Mouse (Mus musculus) inflammation-experienced regulatory T-cells, adult 6 months (primary cell): ENCODE measurements around the gene Gapdhs. TPM values are rescaled to one million over a fixed set of nuclear protein-coding genes. Genes with fewer than 3 reads are reported as not detected.

Experiments used
- polyA plus RNA-seq, 3 experiments: library from polyadenylated mRNA; unstranded; fragments of 100-300 nt; shearing (Covaris generic); gene quantifications; one replicate each; pipeline ENCODE4 v1.2.1; 2017

Gapdhs gene
- polyA plus RNA-seq, 3 experiments from 2014 or later, result 0.39 to 0.46 TPM; not detected in 1

Other genes starting within 250 kb of the Gapdhs start
- gene Arhgap33, start 208.6 kb downstream of the Gapdhs start, polyA plus RNA-seq, result 1 to 10 TPM in 1 of 3 experiments, under 1 TPM in 2; 0.28 to 1.1 (median 0.91) TPM
- 1 to 10 TPM; 2.7 to 3.6 (median 2.8) TPM for gene Hspb6, start 191.5 kb downstream of the Gapdhs start, polyA plus RNA-seq
- 1 to 10 TPM; 2.8 to 4.5 (median 4.0) TPM for gene Proser3, start 191.4 kb downstream of the Gapdhs start, polyA plus RNA-seq
- gene Lin37, start 183.8 kb downstream of the Gapdhs start, polyA plus RNA-seq, result 100 to 1,000 TPM in 2 of 3 experiments, 10 to 100 TPM in 1; 94.5 to 112 (median 109) TPM
- gene U2af1l4, start 180.4 kb downstream of the Gapdhs start, polyA plus RNA-seq, result 10 to 100 TPM; 56.1 to 60.5 (median 60.0) TPM
- gene Gm49396, start 180.3 kb downstream of the Gapdhs start, polyA plus RNA-seq, result 10 to 100 TPM; 45.7 to 85.3 (median 82.8) TPM
- 100 to 1,000 TPM; 271 to 363 (median 299) TPM for gene Psenen, start 180.1 kb downstream of the Gapdhs start, polyA plus RNA-seq
- 100 to 1,000 TPM; 118 to 196 (median 157) TPM for gene Igflr1, start 178.3 kb downstream of the Gapdhs start, polyA plus RNA-seq
- 10 to 100 TPM; 15.7 to 23.0 (median 22.6) TPM for gene Kmt2b, start 155.0 kb downstream of the Gapdhs start, polyA plus RNA-seq
- gene Zbtb32, start 144.8 kb downstream of the Gapdhs start, polyA plus RNA-seq, result 10 to 100 TPM; 11.7 to 28.7 (median 11.9) TPM
- 1 to 10 TPM in 2 of 3 experiments, under 1 TPM in 1; 0.47 to 3.1 (median 1.5) TPM for gene Upk1a, start 130.8 kb downstream of the Gapdhs start, polyA plus RNA-seq
- 100 to 1,000 TPM; 376 to 780 (median 668) TPM for gene Cox6b1, start 117.5 kb downstream of the Gapdhs start, polyA plus RNA-seq
- not detected for gene Etv2, start 107.8 kb downstream of the Gapdhs start, polyA plus RNA-seq
- 10 to 100 TPM; 21.7 to 30.7 (median 28.0) TPM for gene Rbm42, start 93.4 kb downstream of the Gapdhs start, polyA plus RNA-seq
- gene Haus5, start 78.7 kb downstream of the Gapdhs start, polyA plus RNA-seq, result 10 to 100 TPM; 23.9 to 33.9 (median 26.4) TPM
- not detected for gene Pmis2, start 72.1 kb downstream of the Gapdhs start, polyA plus RNA-seq
- not detected for gene 2200002J24Rik, start 44.8 kb downstream of the Gapdhs start, polyA plus RNA-seq
- gene Atp4a, start 31.5 kb downstream of the Gapdhs start, polyA plus RNA-seq, result not detected
- gene Tmem147, start 14.1 kb downstream of the Gapdhs start, polyA plus RNA-seq, result 10 to 100 TPM; 43.1 to 55.2 (median 48.6) TPM
- 1 to 10 TPM in 2 of 3 experiments, not detected in 1; 1.5 to 1.6 TPM for gene Sbsn, start 7.8 kb upstream of the Gapdhs start, polyA plus RNA-seq
- gene Dmkn, start 20.1 kb upstream of the Gapdhs start, polyA plus RNA-seq, result not detected
- not detected for gene Krtdap, start 44.2 kb upstream of the Gapdhs start, polyA plus RNA-seq
- gene Ffar2, start 80.1 kb upstream of the Gapdhs start, polyA plus RNA-seq, result 1 to 10 TPM in 1 of 3 experiments, under 1 TPM in 2; 0.50 to 3.1 (median 0.82) TPM
- under 1 TPM in 1 of 3 experiments, not detected in 2; 0.27 TPM for gene Ffar3, start 112.5 kb upstream of the Gapdhs start, polyA plus RNA-seq
- gene Ffar1, start 117.9 kb upstream of the Gapdhs start, polyA plus RNA-seq, result under 1 TPM in 2 of 3 experiments, not detected in 1; 0.17 to 0.20 TPM
- gene Cd22, start 136.7 kb upstream of the Gapdhs start, polyA plus RNA-seq, result 10 to 100 TPM; 10.5 to 17.5 (median 12.3) TPM
- gene Mag, start 171.2 kb upstream of the Gapdhs start, polyA plus RNA-seq, result not detected
- not detected for gene Hamp2, start 181.0 kb upstream of the Gapdhs start, polyA plus RNA-seq
- not detected for gene Hamp, start 200.4 kb upstream of the Gapdhs start, polyA plus RNA-seq
- gene Usf2, start 213.1 kb upstream of the Gapdhs start, polyA plus RNA-seq, result 10 to 100 TPM in 2 of 3 experiments, 1 to 10 TPM in 1; 8.8 to 18.8 (median 13.6) TPM
- gene Lsr, start 229.8 kb upstream of the Gapdhs start, polyA plus RNA-seq, result 1 to 10 TPM; 1.1 to 2.1 (median 1.4) TPM
- gene Fam187b, start 230.1 kb upstream of the Gapdhs start, polyA plus RNA-seq, result 1 to 10 TPM in 1 of 3 experiments, under 1 TPM in 2; 0.55 to 1.0 (median 0.96) TPM